Mouse (Mus musculus): ENCODE results near the gene Lkaaear1.

Gene Lkaaear1

DNA sequence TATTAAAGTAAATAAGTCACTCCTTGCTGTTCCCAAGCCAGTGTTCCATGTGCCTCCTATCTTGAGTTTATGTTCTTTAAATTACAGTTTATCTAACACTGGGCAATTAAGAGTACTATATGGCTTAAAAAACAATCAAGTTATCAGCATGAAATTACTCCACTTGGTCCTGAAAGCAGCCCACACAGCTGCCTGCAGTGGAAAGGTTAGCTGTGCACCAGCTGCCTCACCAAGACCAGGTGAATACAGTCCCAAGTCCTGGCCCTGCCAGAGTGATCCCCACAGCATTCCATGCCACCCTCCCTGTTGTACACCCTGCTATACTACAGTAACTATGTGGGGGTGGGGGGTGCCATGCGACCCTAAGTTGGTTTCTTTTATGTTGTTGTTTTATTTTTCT is 44.7 kb downstream of the Lkaaear1 start:
- no peak for DNase-seq (ENCODE audit: low read depth, low spot score)

- no peak for DNase-seq (ENCODE audit: low read depth, low spot score)
These were observed 45.2 kb downstream of the Lkaaear1 start for GRCm38 (mm10) chr2:181653065-181653464.

DNA sequence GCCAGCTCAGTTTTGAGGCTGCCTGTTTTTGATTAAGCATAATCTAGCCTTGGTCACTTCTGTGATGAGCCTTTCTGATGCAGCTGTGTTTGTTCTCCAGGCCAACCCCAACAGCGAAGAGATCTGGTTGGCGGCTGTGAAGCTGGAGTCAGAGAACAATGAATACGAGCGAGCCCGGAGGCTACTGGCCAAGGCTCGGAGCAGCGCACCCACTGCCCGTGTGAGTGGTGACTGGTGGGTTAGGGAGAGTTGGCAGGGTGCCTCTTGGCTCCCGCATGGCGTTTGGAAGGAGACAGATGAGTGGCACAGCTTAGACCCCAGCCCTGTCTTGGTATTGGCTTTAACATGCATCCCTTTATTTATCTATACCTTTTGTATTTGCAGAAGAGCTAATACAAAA is 49.3 kb downstream of the Lkaaear1 start:
- no peak for DNase-seq (ENCODE audit: low read depth, low spot score)

Measured in retina, adult 2 months (tissue).